Mouse (Mus musculus) midbrain, embryonic 13.5 days (tissue): ENCODE data around the gene Arhgef2. TPM values are rescaled to one million over a fixed set of nuclear protein-coding genes. Genes with fewer than 3 reads are reported as not detected.

ENCODE experiments used
- ATAC-seq: fragments of 200-750 bp; cut with Nextera tagmentation; 2 replicates; pipeline ENCODE4 v1.8.0; 2017; ENCODE audit warnings: mild to moderate bottlenecking, moderate TSS enrichment, moderate library complexity
- H3K27ac ChIP-seq: fragments of 300-500 bp; sonication (generic); 2 replicates; pipeline ENCODE4 v1.5.1; 2015; ENCODE audit warnings: inconsistent platforms, mild to moderate bottlenecking, moderate library complexity
- H3K27me3 ChIP-seq: fragments of 300-500 bp; sonication (generic); 2 replicates; pipeline ENCODE4 v1.6.1; 2015; ENCODE audit warnings: mild to moderate bottlenecking, inconsistent platforms
- H3K36me3 ChIP-seq: fragments of 300-500 bp; sonication (generic); 2 replicates; pipeline ENCODE4 v1.6.1; 2015; ENCODE audit warnings: mild to moderate bottlenecking, inconsistent platforms
- H3K4me1 ChIP-seq: fragments of 300-500 bp; sonication (generic); replicated peaks from 2 replicates; pipeline ENCODE4 v1.6.1; 2015; ENCODE audit warnings: inconsistent platforms
- H3K4me2 ChIP-seq: fragments of 300-500 bp; sonication (generic); replicated peaks from 2 replicates; pipeline ENCODE4 v1.6.1; 2015; ENCODE audit warnings: moderate library complexity, mild to moderate bottlenecking, inconsistent platforms
- H3K4me3 ChIP-seq: fragments of 300-500 bp; sonication (generic); replicated peaks from 2 replicates; pipeline ENCODE4 v1.5.1; 2015; ENCODE audit warnings: mild to moderate bottlenecking, inconsistent platforms
- H3K9ac ChIP-seq: fragments of 300-500 bp; sonication (generic); replicated peaks from 2 replicates; pipeline ENCODE4 v1.6.1; 2015; ENCODE audit warnings: mild to moderate bottlenecking, inconsistent platforms
- H3K9me3 ChIP-seq: fragments of 300-500 bp; sonication (generic); 2 replicates; pipeline ENCODE4 v1.6.1; 2016; ENCODE audit warnings: mild to moderate bottlenecking, inconsistent platforms
- WGBS: fragments of 180-500 bp; shearing (Covaris S2); methylation state at CpG from one replicate; pipeline ENCODE4 v1.1.7; 2015; 5-methylcytosine and 5-hydroxymethylcytosine counted together
- polyA plus RNA-seq: library from polyadenylated mRNA; unstranded; fragments of >200 nt; fragmentation: Nextera tagmentation; extraction: Ambion mirVana; gene quantifications from 2 replicates; pipeline ENCODE4 v1.2.1, GENCODE M21; 2015

The Arhgef2 gene
- polyA plus RNA-seq, 1 experiment from 2014 or later = 175 TPM

DNA sequence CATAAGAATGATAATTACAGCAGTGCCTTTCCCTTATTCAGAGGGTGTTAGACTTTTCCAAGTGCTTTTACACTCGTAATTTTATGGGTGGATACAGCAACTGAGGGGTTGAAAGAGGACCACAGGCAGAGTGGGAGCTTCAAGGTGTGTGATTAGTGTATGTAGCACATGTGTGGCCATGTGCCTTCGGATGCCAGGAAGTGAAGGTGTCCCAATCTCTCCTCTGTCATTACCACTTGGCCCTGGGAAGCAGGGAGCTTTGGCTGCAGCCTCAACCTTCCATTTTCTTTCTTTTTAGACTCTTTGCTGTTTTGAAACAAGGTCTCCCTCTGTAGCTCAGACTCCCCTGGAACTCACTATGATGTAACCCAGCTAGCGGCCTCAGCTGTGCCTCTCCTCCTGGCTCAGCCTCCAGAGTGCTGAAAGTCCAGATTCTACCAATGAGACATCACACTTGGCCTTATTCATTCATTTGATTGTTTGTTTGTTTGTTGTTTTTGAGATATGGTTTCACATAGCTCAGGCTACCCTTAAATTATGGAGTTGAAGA lies 11.3 kb downstream of the Arhgef2 start:
- H3K4me2 ChIP-seq = no peak overlapping the region
- no peak for ATAC-seq
- no peak overlapping the region for H3K9ac ChIP-seq
- no peaks in the 10 kb centered on the region for H3K9me3 ChIP-seq
- no peaks in the 10 kb centered on the region for H3K27me3 ChIP-seq
- no peak overlapping the region for H3K4me3 ChIP-seq
- no peak overlapping the region for H3K27ac ChIP-seq
- WGBS = 78% methylated on average over 3 of the region's 3 CpGs
- H3K36me3 ChIP-seq = no peaks in the 10 kb centered on the region
- H3K4me1 ChIP-seq = peaks cover 27% of the 10 kb centered on the region

DNA sequence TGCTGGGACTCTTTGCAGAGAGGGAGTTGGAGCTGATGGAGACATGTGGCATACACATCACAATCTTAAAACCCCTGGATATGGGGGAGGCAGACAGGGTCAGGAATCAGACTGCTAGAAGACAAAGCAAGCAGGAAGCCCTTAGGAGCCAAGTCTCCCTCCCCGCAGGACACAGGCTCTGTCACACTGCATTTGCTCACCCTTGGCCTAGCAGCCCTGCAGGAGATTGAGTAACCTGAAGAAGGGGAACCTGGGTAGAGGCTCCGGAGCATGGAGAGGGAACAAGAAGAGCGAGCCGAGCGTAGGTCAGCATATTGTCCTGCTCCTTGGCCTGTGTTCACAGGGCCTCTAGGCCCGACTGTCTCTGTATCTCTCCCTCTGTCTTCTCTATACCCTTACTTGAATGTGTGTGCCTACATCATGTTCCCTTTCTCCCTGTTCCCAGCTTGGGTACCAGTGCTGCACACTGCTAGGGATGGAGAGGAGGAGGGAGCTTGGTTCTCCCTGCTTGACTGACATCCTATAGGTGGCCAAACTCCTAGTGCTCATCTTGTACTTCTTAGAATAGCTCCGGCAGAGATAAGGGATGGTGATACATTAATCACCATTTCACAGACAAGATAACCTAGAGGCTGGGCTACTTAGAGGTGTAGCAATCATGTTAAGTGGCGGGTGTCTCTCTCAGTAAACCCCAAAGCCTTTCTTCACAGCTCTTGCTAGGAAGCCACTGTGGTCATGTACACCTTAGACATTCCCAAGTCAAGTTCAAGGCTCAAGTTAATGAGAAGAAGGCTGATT lies 12.5 kb downstream of the Arhgef2 start:
- WGBS = 76% methylated on average over 8 of the region's 8 CpGs
- Histone ChIP-seq H3K27me3 (no peaks in the 10 kb centered on the region), H3K9me3 (no peaks in the 10 kb centered on the region), H3K4me1 (peaks cover 27% of the 10 kb centered on the region), H3K9ac (no peak overlapping the region), H3K27ac (no peak overlapping the region), H3K4me2 (no peak overlapping the region), H3K4me3 (no peak overlapping the region), H3K36me3 (no peaks in the 10 kb centered on the region)
- ATAC-seq = no peak

- Histone ChIP-seq H3K9me3 (no peaks in the 10 kb centered on the region), H3K27ac (no peak overlapping the region; the same call in 1 of the 2 replicates), H3K4me1 (peaks cover 37% of the 10 kb centered on the region), H3K4me3 (no peak overlapping the region), H3K4me2 (no peak overlapping the region), H3K27me3 (no peaks in the 10 kb centered on the region), H3K36me3 (no peaks in the 10 kb centered on the region), H3K9ac (no peak overlapping the region)
- no peak for ATAC-seq
- 39% methylated on average over 9 of the region's 9 CpGs for WGBS
Observed at GRCm38 (mm10) chr3:88619113-88620097, 13.6 kb downstream of the Arhgef2 start.

DNA sequence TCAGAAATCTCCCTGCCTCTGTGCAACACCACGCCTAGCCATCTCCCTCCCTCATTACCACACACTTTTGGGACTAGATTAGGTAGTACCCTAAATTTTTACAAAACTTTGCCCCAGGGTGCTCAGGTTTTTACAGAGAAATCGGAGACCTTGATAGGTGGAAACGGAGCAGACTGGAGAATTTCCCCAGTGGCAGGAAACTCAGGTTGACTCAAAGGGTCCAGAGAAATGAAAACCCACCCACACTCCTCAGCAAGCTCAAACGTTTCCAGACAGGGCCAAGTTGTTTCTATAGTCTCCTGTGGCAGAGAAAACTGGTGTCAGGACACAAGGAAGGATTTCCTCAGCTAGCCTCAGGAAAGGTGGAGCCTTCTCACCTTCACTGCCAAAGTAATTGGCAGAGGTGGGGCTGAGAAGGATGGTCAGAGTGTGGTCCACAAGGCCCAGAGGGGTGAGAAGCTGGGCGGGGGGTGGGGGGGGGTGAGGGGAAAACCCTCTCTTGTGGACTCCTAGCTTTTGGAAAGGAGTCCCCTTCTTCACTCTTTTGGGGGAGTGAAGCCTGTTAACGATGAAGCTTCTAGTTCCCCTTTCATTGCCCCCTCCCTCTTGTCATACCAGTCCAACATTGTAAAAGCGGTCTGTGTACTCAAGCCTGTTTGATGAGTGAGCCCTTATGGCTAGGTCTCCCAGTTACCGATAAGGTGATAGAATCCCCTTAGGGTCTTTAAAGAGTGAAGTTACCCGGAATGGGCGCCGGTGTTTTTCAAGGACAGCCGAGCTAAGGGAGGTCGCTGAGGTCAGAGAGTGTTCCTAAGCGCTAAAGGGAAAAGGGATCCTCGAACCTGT lies 14.6 kb downstream of the Arhgef2 start:
- H3K27me3 ChIP-seq = no peaks in the 10 kb centered on the region
- 15% methylated on average over 15 of the region's 15 CpGs for WGBS
- H3K27ac ChIP-seq = peak overlapping the region; percentile 99
- peak overlapping the region; percentile 77 for H3K4me3 ChIP-seq
- H3K36me3 ChIP-seq = peaks cover 4% of the 10 kb centered on the region; the same call in 1 of the 2 replicates
- ATAC-seq = 0 out of 2 replicates have a peak, but pooled peaks have one; percentile 1
- H3K9ac ChIP-seq = peak overlapping the region; percentile 94
- H3K9me3 ChIP-seq = no peaks in the 10 kb centered on the region
- H3K4me1 ChIP-seq = peaks cover 43% of the 10 kb centered on the region
- H3K4me2 ChIP-seq = peak overlapping the region; percentile 97

GRCm38 (mm10) chr3:88620992-88621536 lies 15.3 kb downstream of the Arhgef2 start:
- Histone ChIP-seq H3K4me3 (peak overlapping the region; percentile 77), H3K9ac (peak overlapping the region; percentile 94), H3K36me3 (peaks cover 10% of the 10 kb centered on the region; the same call in 1 of the 2 replicates), H3K4me1 (peaks cover 43% of the 10 kb centered on the region), H3K27ac (peak overlapping the region; percentile 99), H3K9me3 (no peaks in the 10 kb centered on the region), H3K4me2 (peak overlapping the region; percentile 97), H3K27me3 (no peaks in the 10 kb centered on the region)
- 0% methylated on average over 46 of the region's 64 CpGs for WGBS
- ATAC-seq = peak; percentile 75

GRCm38 (mm10) chr3:88621537-88622112 lies 15.9 kb downstream of the Arhgef2 start:
- Histone ChIP-seq H3K36me3 (peaks cover 15% of the 10 kb centered on the region), H3K4me3 (peak overlapping the region; percentile 77), H3K9me3 (no peaks in the 10 kb centered on the region), H3K4me1 (peaks cover 43% of the 10 kb centered on the region), H3K9ac (peak overlapping the region; percentile 94), H3K27ac (peak overlapping the region; percentile 99), H3K4me2 (peak overlapping the region; percentile 97), H3K27me3 (no peaks in the 10 kb centered on the region)
- ATAC-seq = peak; percentile 25
- under 1% methylated on average over 36 of the region's 36 CpGs for WGBS

- Histone ChIP-seq H3K36me3 (peaks cover 15% of the 10 kb centered on the region), H3K9me3 (no peaks in the 10 kb centered on the region), H3K4me2 (peak overlapping the region; percentile 97), H3K27ac (peak overlapping the region; percentile 99), H3K27me3 (no peaks in the 10 kb centered on the region), H3K9ac (peak overlapping the region; percentile 94), H3K4me3 (peak overlapping the region; percentile 77), H3K4me1 (peaks cover 50% of the 10 kb centered on the region)
- ATAC-seq = peak; percentile 13; the same call in 1 of the 2 replicates
- WGBS = under 1% methylated on average over 24 of the region's 24 CpGs
Observed at GRCm38 (mm10) chr3:88622113-88622940, 16.6 kb downstream of the Arhgef2 start.

DNA sequence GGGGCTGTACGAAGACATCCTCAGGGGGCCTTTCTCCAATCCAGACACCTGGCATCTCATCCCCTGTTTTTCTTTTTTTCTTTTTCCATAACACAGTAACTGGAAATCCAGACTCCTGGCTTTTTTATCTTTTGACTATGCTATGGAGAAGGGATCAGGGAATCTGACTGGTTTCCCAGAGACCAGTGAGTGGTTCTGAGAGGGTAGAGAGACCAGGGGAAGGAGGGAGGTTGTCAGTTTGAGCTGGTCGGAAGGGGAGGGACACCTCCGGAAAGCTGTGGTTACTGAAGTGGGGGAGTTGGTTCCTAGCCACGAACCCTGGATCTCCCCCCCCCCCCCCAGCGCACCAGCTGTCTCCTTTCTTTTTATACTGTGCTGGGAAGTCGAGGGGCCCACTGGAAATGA lies 17.2 kb downstream of the Arhgef2 start:
- peak; percentile 57 for ATAC-seq
- H3K27ac ChIP-seq = peak overlapping the region; percentile 99
- peak overlapping the region; percentile 97 for H3K4me2 ChIP-seq
- H3K4me1 ChIP-seq = peaks cover 54% of the 10 kb centered on the region
- H3K9ac ChIP-seq = peak overlapping the region; percentile 94
- peaks cover 15% of the 10 kb centered on the region for H3K36me3 ChIP-seq
- H3K4me3 ChIP-seq = peak overlapping the region; percentile 77
- no peaks in the 10 kb centered on the region for H3K9me3 ChIP-seq
- no peaks in the 10 kb centered on the region for H3K27me3 ChIP-seq
- WGBS = 0% methylated on average over 6 of the region's 6 CpGs

DNA sequence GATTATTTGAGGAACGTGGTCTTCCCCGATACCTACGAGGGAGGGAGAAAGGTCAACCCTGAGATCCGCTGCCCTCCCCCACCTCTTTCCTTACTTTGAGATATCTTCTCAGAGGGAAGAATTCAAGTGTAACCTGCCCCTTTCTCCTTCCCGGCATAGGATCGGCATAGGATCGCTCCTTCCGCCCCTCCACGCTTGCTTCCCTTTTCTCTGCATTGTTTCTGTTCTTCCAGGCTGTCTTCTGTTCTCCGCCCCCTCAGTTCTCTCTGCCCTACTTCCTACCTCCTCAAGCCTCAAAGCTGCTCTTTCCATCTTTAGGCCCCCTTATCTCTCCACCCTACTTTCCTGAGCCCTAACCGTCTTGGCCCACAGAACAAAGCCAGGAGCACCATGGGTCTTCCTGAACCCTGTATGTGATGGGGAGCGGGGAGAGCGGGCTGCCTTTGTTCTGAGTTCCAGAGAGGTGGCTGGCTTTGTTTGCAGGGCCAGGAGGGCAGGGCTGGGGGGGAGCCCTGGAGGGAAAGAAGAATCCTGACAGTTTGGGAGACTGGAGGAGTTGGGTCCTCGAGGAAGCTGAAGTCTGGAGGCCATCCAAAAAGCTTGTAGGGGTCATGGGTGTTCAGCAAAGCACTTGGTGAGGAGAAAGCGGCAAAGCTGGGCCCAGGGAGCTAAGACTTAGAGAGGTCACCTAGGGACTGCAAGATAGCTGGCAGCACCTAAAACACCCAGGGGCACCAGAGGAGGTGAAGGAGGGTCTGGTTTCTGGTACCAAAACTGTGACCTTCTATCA lies 17.8 kb downstream of the Arhgef2 start:
- H3K4me1 ChIP-seq = peaks cover 59% of the 10 kb centered on the region
- peak overlapping the region; percentile 94 for H3K9ac ChIP-seq
- WGBS = 2% methylated on average over 15 of the region's 15 CpGs
- H3K27ac ChIP-seq = peak overlapping the region; percentile 99
- H3K36me3 ChIP-seq = peaks cover 15% of the 10 kb centered on the region
- H3K4me2 ChIP-seq = peak overlapping the region; percentile 97
- ATAC-seq = peak; percentile 9; the same call in 1 of the 2 replicates
- H3K4me3 ChIP-seq = peak overlapping the region; percentile 77
- H3K27me3 ChIP-seq = no peaks in the 10 kb centered on the region
- no peaks in the 10 kb centered on the region for H3K9me3 ChIP-seq
